Mouse (Mus musculus) left cerebral cortex, adult 8-10 months (tissue): ENCODE data around the gene Crybg2. TPM values are rescaled to one million over a fixed set of nuclear protein-coding genes. Genes with fewer than 3 reads are reported as not detected.

Source experiments
- DNase-seq, 2 experiments: peaks; one replicate each; pipeline ENCODE4 v3.0.0; 2022; ENCODE audit warnings: low spot score in 2 of 2
- total RNA-seq, 4 experiments: library from RNA; stranded (reverse); gene quantifications; 2 replicates each; pipeline ENCODE4 v1.2.4; 2022

The Crybg2 gene
- 1 to 10 TPM; 3.6 to 6.8 (median 5.8) TPM for total RNA-seq

GRCm38 (mm10) chr4:134060135-134060865 is at the start of gene Crybg2:
Crybg2 (plus strand) TSS chr4:134060815.
- no peak for DNase-seq

GRCm38 (mm10) chr4:134011450-134012414 is 48.9 kb upstream of the Crybg2 start:
- no peak for DNase-seq

GRCm38 (mm10) chr4:134012858-134013528 is 47.6 kb upstream of the Crybg2 start:
- no peak for DNase-seq

GRCm38 (mm10) chr4:134016208-134016607 is 44.4 kb upstream of the Crybg2 start:
- no peak for DNase-seq

GRCm38 (mm10) chr4:134016767-134017166 is 43.8 kb upstream of the Crybg2 start:
- DNase-seq, result no peak

- DNase-seq, result no peak
Observed at GRCm38 (mm10) chr4:134017201-134017865, 43.3 kb upstream of the Crybg2 start.

GRCm38 (mm10) chr4:134018038-134018778 is 42.4 kb upstream of the Crybg2 start:
- no peak for DNase-seq

GRCm38 (mm10) chr4:134018779-134019145 is 41.9 kb upstream of the Crybg2 start, which contains the start of gene Lin28a:
Lin28a (minus strand) TSS chr4:134018841.
- no peak for DNase-seq

GRCm38 (mm10) chr4:134019210-134019609 is 41.4 kb upstream of the Crybg2 start:
- no peak for DNase-seq

- DNase-seq, result no peak
Observed at GRCm38 (mm10) chr4:134019641-134020351, 40.8 kb upstream of the Crybg2 start.

- DNase-seq, result peak in 1 of 2 experiments; percentile 20
Observed at GRCm38 (mm10) chr4:134020621-134021020, 40.0 kb upstream of the Crybg2 start.

GRCm38 (mm10) chr4:134025802-134026201 is 34.8 kb upstream of the Crybg2 start:
- no peak for DNase-seq

GRCm38 (mm10) chr4:134035953-134036352 is 24.7 kb upstream of the Crybg2 start:
- DNase-seq, result peak; percentile 68 to 84

GRCm38 (mm10) chr4:134041317-134042123 is 19.1 kb upstream of the Crybg2 start:
- DNase-seq, result no peak

- DNase-seq, result no peak
Observed at GRCm38 (mm10) chr4:134043041-134043440, 17.6 kb upstream of the Crybg2 start.

- DNase-seq, result no peak
Observed at GRCm38 (mm10) chr4:134047648-134048047, 13.0 kb upstream of the Crybg2 start.

- DNase-seq, result no peak
Observed at GRCm38 (mm10) chr4:134051912-134052311, 8.7 kb upstream of the Crybg2 start.

- DNase-seq, result no peak
Observed at GRCm38 (mm10) chr4:134052560-134052959, 8.1 kb upstream of the Crybg2 start.

- no peak for DNase-seq
Observed at GRCm38 (mm10) chr4:134053538-134053937, 7.1 kb upstream of the Crybg2 start, which contains the start of gene Zfp683. Zfp683 (plus strand) TSS chr4:134053838.
